Mouse (Mus musculus) layer of hippocampus, adult 11-12 months (tissue): ENCODE measurements at regions not wholly inside any gene's neighbourhood (a gene's known extent, or its start where the extent isn't known, plus 50 kb on each side); places are given as distances from the start of the nearest gene placed in this dataset.

Experiments used
- DNase-seq: peaks from one replicate; pipeline ENCODE4 v3.0.0; 2022; ENCODE audit warnings: low spot score

DNA sequence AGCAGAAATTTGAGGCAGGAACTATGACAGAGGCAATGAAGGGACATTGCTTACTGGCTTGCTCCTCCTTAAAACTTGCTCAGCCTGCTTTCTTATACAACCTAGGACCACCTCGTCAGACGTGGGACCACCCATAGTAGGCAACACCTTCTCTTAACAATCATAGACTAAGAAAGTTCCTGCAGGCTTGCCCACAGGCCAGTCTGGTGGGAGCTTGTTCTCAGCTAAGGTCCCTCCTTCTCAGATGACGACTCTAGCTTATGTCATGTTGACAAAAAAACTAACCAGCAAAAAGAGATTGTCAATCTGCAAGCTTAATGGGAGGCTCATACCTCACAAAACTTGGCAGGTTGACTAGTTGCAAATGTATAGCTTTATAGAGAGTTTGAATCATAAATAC lies 56.5 kb upstream of the Lsm6 start:
- no peak for DNase-seq

DNA sequence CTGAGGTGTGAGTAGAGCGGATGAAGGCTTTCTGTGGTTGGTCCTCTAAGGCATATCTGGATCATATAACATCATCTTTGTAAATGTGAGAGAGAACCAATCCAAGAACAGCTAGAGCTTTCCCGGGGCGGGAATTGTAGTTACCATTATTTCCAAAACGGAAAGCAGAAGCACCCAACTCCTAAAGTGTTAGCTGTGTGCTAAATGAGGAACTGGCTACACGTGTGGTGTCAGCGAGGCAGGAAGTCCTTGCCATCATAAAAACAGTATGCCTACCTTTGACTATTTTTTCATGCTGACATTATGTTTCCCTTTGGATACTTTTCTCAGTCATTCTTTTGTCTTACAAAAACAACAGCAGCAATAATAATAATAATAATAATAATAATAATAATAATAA lies 68.8 kb upstream of the Lsm6 start:
- no peak for DNase-seq

DNA sequence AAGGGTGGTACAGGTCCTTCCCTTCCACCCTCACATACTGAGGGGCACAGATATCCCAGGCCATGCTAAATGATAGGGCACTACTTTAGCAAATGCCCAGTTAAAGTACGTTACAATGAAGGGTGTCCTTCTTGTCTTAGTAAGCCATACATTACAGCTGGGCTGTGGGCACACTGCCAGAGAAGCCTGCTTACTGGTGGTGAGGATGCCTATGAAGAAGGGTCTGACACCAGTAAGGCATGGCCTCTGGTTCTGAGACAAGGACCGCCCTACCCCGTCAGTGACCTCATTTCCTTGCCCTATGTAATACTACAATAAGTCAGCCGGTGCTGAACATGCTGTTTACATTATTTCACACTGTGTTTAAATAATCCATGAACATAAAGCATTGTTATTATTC lies 69.6 kb upstream of the Lsm6 start:
- DNase-seq: no peak

DNA sequence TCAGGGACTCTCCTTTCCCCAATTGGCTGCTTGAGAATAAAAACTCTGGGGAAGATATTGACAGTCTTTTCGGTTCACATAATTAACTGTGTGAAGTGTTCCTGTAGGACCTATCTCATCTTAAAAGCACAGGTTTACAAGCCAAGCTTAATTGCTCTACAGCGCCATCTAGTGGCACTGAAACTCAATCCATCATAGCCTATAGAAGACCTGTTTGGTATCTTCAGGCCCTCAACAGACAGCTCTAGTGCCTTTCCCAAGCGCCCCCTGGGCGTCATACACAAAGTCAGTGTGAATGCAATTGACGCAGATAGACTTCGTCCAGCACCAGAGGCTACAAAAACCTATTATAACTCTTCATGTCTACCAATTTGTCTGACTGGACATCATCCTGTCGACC lies 78.9 kb upstream of the Lsm6 start:
- DNase-seq: peak; percentile 77

DNA sequence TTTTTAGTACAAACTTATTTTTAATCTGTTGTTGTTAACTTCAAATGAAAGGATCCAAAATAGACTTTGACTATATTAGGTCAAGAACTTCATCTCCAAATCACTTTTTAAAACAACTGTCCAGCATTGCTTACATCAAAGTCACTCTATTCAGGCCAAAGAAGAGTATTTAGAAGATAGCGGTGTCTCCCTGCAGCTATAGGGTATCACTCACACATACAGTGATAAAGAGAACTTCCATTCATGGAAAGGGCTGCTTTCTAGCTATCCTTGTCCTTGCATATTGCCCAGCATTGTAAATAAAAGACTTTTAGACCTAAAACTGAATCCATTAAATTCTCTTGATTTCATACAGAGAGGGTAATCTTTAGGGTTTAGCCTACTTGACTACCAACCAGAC lies 82.1 kb upstream of the Lsm6 start:
- no peak for DNase-seq

DNA sequence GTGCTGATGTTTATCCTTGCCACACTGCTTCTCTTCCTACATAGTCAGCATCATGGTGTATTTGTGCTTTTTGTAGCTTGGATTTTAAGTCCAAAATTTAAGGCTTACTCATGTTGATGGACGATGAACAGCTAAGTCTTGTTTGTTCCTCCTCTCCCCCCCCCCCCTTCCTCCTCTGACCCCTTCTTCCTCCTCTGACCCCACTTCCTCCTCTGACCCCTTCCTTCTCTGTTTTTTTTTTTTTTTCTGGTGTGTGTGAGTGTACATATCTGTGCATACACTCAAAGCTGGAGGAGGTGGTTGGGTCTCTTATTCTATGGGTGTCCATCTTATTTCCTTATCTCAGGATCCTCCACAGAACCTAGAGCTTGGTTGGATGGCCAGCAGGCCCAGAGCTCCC lies 87.0 kb upstream of the Lsm6 start:
- DNase-seq: no peak

DNA sequence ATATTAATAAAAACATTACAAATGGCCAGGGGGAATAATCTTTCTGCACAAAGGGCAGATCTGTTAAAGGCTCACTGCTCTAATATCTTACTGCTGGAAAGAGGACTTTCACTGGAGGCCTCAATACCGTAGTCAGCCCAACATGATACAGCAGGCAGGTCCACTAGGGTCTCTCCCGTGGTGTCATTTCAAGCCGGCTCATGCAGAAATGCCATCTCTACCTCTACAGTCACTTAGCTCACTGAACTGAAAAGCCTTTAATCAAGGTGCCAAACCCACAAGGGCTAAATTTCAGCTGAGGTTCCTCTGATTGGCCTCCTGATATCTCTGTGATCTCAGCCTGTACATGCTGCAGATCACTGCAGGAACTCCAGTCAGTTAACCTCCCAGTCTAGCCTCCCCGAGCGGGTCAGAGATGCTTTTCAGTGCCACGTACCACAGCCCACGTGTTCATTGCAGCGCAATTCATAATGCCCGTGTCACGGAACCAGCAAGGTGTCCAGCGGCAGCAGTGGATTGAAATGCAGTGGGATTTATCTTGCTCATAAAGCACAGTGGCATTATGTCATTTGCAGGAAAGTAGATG lies 90.4 kb upstream of the Lsm6 start:
- DNase-seq: no peak

DNA sequence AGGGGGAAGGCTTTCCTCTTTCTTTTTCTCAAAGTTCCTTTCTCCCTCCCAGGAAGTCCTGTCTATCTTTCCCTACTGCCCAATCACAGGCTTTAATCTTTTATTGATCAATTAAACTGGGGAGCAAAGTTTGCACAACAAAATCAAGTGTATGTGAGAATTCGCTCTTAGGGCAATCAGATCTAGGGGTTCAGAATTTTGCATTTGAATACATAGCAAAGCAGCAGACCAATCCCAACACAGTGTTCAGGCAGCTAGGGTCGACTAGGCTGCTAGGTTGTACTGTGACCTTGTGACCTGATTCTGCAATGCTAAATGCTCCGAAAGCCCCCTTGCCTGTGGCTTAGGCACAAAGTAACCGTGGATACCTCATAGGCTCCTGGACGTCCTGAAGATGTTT lies 91.5 kb upstream of the Lsm6 start:
- no peak for DNase-seq

DNA sequence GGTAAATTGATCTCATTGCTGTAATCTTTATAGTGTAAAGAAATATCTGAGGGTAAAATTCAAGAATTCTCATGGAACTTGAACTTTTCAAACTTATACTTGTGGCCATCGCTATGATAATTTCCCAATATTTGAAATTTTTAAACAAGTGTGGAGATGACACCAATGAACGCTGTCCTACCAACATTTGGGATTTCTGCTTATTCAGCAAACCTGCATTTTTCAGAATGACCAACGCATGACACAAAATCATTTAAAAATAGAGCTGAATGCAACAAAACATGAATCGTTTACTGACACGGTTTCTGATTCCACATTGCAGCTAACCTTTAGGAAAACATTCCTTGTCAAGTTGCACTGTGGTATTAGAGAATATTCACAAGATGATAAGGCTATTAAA lies 92.9 kb upstream of the Lsm6 start:
- DNase-seq: no peak

DNA sequence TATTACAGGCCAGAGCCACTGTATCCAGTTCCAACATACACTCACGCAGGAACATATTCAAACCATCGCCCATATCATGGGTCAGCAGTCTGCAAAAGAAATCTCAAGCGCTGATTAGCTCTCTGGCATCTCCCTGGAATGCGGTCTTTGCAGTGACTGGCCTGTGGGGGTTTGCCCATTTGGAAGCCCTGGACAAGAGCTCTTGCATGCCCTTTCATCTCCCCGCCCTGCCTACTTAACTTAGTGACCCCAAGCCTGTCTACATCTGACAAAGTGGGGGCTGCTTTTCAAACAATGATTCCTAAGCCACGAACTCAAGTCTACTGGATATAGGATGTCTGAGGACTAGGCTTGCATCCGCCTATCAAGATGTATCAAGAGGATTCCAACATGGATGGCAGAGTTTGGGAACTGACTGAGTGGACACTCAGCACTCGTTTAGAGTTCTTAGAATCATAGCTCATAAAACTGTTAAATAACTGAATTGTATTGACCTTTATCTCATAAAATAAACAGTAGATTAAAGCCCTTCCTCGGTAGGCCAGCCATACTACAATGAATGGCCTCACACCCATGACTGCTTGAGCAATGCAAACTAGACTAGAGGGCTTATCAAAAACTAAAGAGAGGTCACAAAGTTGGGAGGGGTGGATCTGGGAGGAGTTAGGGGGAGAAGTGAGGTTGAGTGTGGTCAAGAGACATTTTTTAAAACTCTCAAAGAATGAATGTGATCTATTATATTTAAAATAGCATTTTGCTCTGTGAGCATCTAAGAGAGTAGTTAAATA lies 97.4 kb upstream of the Zfp827 start:
- DNase-seq: no peak

DNA sequence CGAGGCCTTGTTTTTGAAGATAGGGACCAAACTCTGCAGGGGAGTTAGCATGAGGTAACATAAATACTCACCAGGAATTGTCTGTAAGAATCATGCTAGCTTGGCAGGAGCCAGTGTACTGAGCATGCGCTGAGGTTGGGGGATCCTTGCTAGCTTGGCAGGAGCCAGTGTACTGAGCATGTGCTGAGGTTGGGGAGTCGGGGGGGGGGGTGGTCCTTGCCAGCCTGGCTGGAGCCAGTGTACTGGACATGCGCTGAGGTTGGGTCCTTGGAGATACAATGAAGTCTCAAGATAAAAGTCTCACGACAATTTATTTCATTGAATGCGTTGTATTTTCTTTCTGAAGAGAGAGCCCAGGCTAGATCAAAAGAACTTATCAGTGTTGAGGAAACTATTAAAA lies 96.2 kb upstream of the Zfp827 start:
- no peak for DNase-seq

DNA sequence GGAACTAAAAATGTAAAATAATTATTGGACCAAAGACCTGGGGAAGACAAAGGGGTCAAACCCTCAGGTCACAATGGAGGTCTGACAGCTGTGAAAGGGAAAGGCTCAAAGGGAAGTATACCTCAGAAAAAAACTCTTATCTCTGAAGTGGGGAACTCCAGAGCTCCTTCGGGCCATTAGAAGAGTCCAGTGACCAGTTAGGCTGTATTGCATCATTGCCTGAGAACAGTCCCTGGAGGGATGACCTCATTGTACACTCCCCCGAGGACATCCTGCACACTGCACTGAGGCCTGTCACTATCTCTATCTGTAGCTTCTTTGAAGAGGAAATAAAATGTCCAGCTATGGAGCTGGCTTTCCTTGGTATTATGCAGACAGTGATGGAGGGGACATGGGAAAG lies 88.2 kb upstream of the Zfp827 start:
- no peak for DNase-seq

DNA sequence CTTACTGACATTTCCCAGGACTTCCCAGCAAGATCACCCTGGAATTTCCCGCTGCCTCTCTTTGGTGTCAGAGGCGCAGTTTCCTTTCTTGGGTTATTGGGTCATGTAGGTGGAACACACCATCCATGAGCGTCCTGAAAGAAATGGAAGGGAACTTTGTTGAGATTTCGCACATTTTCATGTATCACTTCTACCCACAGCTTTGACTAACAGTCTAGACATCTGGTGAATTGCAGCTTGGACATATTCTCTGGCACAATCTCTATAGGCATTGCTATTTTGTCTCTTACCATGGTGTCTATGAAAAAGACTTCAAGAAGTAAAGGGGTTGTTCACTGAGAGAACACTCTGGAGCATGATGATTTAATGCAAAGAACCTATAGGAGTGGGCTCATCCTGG lies 86.7 kb upstream of the Zfp827 start:
- DNase-seq: no peak

DNA sequence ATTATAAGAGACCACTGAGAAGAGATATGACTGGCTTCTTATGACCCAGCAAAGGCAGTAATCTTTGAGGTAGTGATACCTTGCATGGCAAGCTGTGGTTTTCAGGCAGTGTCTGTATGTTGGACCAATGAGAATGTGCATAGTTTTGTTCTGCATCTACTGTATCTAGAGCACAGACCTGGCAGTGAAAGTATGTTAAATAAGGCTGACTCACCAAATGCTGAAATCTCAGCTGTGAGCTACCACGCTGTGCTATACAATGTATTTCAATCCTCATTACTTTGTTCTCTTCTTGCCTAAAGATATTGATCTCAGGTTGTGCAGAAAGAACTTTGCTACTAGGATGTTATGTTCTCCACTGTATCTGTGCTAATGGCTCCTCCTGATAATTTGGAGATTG lies 83.9 kb upstream of the Zfp827 start:
- no peak for DNase-seq

DNA sequence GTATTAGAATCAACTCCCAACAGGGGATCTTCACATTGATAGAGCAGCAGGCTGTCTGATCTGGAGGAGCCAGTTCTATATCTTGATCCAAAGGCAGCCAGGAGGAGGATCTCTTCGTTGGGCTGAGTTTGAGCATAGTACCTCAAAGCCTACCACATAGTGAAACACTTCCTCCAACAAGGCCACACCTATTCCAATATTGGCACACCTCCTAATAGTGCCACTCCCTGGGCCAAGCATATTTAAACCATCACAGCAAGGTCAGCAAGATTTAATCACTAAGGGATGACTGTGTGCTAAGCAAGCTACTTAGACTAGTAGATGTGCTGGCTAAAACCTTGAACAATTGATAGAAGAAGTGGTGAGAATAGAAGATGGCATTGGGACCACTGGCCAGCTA lies 82.6 kb upstream of the Zfp827 start:
- DNase-seq: no peak

DNA sequence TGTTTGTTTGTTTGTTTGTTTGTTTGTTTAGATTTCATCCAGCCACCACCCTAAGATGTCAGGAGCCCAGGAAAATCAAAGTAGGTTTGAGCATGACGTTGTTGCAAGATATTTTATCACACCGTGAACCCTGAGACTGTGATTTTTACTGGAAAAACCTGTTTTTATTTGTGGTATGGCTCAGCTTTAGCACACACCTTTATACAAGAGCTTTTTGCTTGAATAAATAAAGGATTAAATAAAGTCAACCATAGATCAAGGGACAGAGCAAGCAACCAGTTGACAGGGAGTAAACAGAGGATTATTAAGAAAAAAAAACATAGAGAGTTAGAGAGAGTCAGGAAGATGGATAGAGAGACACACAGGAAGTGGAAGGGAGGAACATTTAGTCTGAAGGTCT lies 82.2 kb upstream of the Zfp827 start:
- no peak for DNase-seq

DNA sequence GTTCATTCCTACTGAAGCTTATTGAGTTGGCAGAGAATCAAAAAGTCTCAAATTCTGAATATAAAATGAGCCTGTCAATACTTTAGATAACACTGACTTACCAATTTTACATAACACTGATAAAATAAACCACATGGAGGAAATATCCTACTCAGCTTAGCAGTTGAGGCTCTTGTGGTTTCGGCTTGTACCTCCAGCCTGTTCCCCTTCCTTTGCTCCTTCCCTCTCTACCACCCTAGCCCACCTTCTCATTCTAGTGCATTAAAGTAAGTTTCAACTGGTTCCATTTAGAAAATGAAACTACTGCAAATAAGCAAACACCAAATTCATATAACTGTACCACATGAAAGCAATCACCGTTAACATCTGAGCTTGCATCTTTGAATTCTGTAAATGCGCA lies 53.2 kb upstream of the Zfp827 start:
- DNase-seq: no peak
